ENCODE assay signal across 8 mouse cellular contexts in the genomic region with DNA sequence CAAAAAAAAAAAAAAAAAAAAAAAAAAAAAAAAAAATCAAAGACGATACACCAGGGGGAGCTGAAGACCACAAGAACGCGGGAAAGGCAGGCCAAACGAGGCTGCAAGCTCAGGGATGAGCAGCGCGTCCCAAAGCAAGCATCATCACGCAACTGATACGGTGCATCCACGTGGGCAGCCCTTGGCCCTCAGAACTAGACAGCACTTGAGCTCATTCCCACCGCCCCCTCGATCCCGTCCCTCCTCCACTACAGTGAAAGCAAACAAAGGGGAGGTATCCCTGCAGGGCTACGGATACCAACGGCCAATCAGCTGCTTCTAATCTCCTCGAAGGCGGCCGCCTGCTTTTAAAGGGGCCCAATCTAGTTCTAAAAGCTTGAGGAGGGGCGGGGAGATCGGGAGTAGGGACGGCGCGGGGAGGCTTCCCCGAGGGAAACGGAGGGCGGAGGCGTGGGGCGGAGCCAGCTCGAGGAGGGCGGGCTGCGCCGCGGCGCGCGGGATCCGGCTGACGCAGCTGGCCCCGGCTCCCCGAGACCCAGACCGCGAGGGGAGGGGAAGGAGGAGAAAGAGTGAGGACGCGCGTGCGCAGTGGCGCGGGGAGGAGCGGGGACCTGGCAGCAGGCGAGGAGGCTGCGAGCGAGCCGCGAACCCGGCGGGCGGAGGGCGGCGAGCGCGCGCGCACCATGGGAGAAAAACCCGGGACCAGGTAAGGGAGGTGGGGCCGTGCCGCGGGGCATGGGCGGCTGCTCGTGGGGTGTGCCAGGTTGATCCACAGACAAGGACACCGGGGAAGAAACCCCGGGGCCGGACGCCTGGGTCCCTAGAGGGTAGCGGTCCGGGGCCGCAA. TPM values are rescaled to one million over a fixed set of nuclear protein-coding genes. Genes with fewer than 3 reads are reported as not detected.
DNase-seq lines count a peak whose midpoint lies in the region; ATAC-seq and TF ChIP-seq lines count a peak whose summit lies in the region.

A gene (plus strand): TSS at position 588 of the 847 bp plus-strand sequence.

- TF ChIP-seq CTCF in gastrocnemius, adult 2 months (IDR thresholded peaks at IDR 0.05): peak; percentile 61
- TF ChIP-seq CTCF in hindbrain, postnatal 0 days (IDR thresholded peaks at IDR 0.05; ENCODE audit: low read depth): peak; percentile 74
- peak; percentile 56 for TF ChIP-seq CTCF in left cerebral cortex, adult 2 months (IDR thresholded peaks at IDR 0.05)

- ATAC-seq in common myeloid progenitor, adult 5-6 weeks (replicated peaks; ENCODE audit: low read depth, poor library complexity, severe bottlenecking): peak; percentile 81
- peak; percentile 96 for ATAC-seq in hindbrain, postnatal 0 days
- peak; percentile 84 for ATAC-seq in megakaryocyte, adult 5-6 weeks (ENCODE audit: poor library complexity, severe bottlenecking)

- peak; percentile 99 for DNase-seq in ZHBTc4 (ENCODE audit: low read depth, low spot score)
- DNase-seq in gastrocnemius, adult 2 months: peak; percentile 99
- DNase-seq in hindbrain, postnatal 0 days (ENCODE audit: low spot score): peak; percentile 98
- DNase-seq in left cerebral cortex, adult 2 months (ENCODE audit: extremely low spot score in 1 of 2, low spot score in 2 of 2): peak; percentile 98 to 99
- DNase-seq in right cerebral cortex, adult 2 months (ENCODE audit: low spot score in 2 of 2): peak; percentile 97 to 98
- peak; percentile 98 for DNase-seq in urinary bladder, postnatal 14 days (ENCODE audit: low spot score)

- H3K4me1 ChIP-seq in hindbrain, postnatal 0 days (ENCODE audit: insufficient read depth, low read length): peaks cover 16% of the 10 kb centered on the region

- no peaks in the 10 kb centered on the region for H3K9me3 ChIP-seq in hindbrain, postnatal 0 days (ENCODE audit: low read length)

- peak within 1 kb of the TSS; percentile 90 for H3K4me3 ChIP-seq in gastrocnemius, adult 2 months
- peak within 1 kb of the TSS; percentile 87 for H3K4me3 ChIP-seq in hindbrain, postnatal 0 days (ENCODE audit: low read length)
- H3K4me3 ChIP-seq in left cerebral cortex, adult 2 months: peak within 1 kb of the TSS; percentile 99

- H3K27me3 ChIP-seq in hindbrain, postnatal 0 days (ENCODE audit: insufficient read depth, low read length): no peaks in the 10 kb centered on the region

- intact Hi-C loops in gastrocnemius, adult 2 months (cut with DNase I): loop anchor here (2.0 to 10.0 kb wide), 2 partner anchors 19 to 173 kb away; a partner anchor contains a TSS
- intact Hi-C loops in left cerebral cortex, adult 2 months (cut with DNase I): loop anchor here (2.0 to 5.0 kb wide), 3 partner anchors 21 to 325 kb away; a partner anchor contains a TSS

- peak within 1 kb of the TSS; percentile 88 for H3K9ac ChIP-seq in hindbrain, postnatal 0 days (replicated peaks; ENCODE audit: low read length)

- WGBS in hindbrain, postnatal 0 days: under 1% methylated on average over 61 of the region's 75 CpGs

- H3K36me3 ChIP-seq in hindbrain, postnatal 0 days (ENCODE audit: insufficient read depth, low read length): peaks cover 17% of the 10 kb centered on the region

- H3K4me2 ChIP-seq in hindbrain, postnatal 0 days (ENCODE audit: low read depth, low read length): peak within 1 kb of the TSS; percentile 78

- peak within 1 kb of the TSS; percentile 92 for H3K27ac ChIP-seq in gastrocnemius, adult 2 months
- peak within 1 kb of the TSS; percentile 91 for H3K27ac ChIP-seq in hindbrain, postnatal 0 days
- peak within 1 kb of the TSS; percentile 90 for H3K27ac ChIP-seq in left cerebral cortex, adult 2 months

RNA-seq across cellular contexts. Expression of the gene that starts here (rescaled TPM):
- total RNA-seq in common myeloid progenitor, adult 5-6 weeks (2017): 43.6 and 46.6 TPM in 2 replicates
- total RNA-seq in gastrocnemius, adult 2 months (2021): 1 to 10 TPM; 8.3 to 8.4 TPM
- total RNA-seq in hindbrain, postnatal 0 days (2014; rRNA removed): 83.3 and 106 TPM in 2 replicates
- polyA plus RNA-seq in hindbrain, postnatal 0 days (2015; fragmentation: Nextera tagmentation; extraction: Ambion mirVana): 51.9 and 56.3 TPM in 2 replicates
- 10 to 100 TPM; 74.3 to 86.0 TPM for total RNA-seq in left cerebral cortex, adult 2 months (2021)
- total RNA-seq in megakaryocyte, adult 5-6 weeks (2015): 140 and 157 TPM in 2 replicates
- 125 and 141 TPM in 2 replicates for total RNA-seq in megakaryocyte, adult 5-6 weeks (2017)

Comparison
In these comparisons a context has a peak if more than half of its experiments do, and no peak if none do; other contexts are left out.
1. Peak in every context shown above with its lines: DNase-seq, ATAC-seq, H3K4me3 ChIP-seq and H3K27ac ChIP-seq.